Mouse (Mus musculus): Measurements from ENCODE around the gene Xpo6.

DNA sequence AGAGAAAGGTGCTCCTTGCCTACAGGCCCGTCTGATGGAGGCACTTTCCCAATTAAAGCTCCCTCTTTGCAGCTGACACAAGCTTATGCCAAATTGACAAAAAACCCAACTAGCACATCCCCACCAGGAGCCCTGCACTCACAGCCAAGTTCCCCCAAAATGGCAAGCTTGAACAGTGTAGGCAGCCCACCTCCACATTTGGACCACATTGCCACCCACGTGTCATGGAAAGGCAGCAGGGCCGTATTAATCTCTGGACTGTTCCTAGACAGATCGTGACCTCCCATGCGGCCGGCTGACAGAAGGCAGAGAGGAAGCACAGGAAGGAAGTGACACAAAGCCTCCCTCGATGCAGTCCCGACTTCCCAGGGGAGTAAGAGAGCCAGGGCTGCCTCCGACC is 125.2 kb downstream of the Xpo6 start:
- TF ChIP-seq CTCF (IDR thresholded peaks at IDR 0.05; ENCODE audit: low read depth) = no peak
- no peak for TF ChIP-seq EP300 (optimal IDR thresholded peaks at IDR 0.05)

All from stomach, postnatal 0 days (tissue).